Mouse (Mus musculus) heart, adult 11 months (tissue): ENCODE data around the gene Gnmt.

Experiments used
- DNase-seq: peaks from one replicate; pipeline ENCODE4 v3.0.0; 2022

The Gnmt gene

DNA sequence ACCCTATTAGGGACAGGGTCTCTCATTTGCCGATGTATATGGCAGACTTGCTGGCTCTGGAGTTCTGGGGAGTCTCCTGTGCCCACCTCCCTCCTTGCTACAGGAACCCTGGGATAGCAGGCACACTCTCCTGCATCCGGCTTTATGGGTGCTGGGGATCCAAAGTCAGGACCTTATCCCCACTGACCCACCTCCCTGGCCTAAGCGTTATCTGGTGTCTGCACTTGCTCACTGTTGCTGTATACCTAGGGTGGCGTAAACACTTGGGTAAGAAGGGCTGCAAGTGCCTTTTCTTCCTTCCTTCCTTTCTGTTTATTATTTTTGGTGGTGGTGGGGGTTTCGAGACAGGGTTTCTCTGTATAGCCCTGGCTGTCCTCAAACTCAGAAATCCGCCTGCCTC, 12.3 kb upstream of the Gnmt start:
- DNase-seq, result no peak

- DNase-seq, result no peak
Observed at GRCm38 (mm10) chr17:46736160-46736559, 7.2 kb upstream of the Gnmt start.

- DNase-seq, result no peak
Observed at GRCm38 (mm10) chr17:46735287-46735686, 6.3 kb upstream of the Gnmt start.

GRCm38 (mm10) chr17:46734055-46734454, 5.1 kb upstream of the Gnmt start:
- DNase-seq, result no peak

DNA sequence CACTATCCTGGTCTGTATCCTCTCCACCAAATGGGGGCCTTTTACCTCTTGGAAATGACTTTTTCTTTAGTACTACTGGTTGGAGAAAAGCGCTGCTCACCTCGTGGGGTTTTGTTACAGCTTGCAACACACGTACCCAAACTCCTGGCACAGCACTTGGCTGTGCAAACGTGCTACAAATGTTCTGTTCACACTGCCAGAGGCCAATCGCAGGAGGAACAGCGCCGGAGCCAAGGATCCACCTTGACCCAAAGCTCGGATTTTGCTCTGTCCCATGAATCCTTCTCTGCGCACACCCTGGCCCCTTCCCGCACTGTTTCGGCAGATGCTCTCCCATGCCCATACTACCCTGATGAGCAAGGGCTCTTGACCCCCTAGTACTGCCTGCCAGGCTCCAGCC, 472 bp downstream of the Gnmt start:
- no peak for DNase-seq

DNA sequence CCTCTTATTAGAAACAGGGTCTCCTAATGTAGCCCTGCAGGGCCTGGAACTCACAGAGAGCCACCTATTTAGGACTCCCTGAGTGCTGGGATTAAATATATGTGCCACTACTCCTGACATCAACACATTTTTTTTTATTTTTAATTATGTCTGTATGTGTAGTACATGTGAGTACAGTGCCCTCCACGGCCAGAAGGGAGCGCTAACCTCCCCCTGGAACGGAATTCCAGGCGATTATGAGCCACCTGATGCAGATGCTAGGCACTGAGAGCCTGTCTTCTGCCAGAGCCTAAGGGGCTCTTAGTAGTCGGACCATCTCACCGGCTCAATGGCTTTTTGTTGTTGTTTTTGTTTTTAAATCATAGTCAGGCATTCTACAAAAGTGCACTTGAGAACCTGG, 947 bp downstream of the Gnmt start:
- DNase-seq, result no peak

DNA sequence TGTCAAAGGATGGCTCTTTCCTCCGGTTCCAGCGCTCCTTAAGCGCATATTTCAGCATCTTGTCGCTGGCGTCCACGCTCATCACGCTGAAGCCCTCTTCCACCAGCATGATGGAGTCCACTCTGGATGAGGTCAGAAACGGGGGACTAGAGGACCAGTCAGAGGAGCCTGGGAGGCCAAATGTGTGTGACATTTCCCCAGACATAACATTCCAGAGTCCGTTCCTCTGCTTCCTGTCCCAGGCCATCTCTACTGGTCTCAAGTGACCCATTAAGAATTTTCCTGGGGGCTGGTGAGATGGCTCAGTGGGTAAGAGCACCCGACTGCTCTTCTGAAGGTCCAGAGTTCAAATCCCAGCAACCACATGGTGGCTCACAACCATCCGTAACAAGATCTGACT, 1.7 kb downstream of the Gnmt start:
- no peak for DNase-seq

DNA sequence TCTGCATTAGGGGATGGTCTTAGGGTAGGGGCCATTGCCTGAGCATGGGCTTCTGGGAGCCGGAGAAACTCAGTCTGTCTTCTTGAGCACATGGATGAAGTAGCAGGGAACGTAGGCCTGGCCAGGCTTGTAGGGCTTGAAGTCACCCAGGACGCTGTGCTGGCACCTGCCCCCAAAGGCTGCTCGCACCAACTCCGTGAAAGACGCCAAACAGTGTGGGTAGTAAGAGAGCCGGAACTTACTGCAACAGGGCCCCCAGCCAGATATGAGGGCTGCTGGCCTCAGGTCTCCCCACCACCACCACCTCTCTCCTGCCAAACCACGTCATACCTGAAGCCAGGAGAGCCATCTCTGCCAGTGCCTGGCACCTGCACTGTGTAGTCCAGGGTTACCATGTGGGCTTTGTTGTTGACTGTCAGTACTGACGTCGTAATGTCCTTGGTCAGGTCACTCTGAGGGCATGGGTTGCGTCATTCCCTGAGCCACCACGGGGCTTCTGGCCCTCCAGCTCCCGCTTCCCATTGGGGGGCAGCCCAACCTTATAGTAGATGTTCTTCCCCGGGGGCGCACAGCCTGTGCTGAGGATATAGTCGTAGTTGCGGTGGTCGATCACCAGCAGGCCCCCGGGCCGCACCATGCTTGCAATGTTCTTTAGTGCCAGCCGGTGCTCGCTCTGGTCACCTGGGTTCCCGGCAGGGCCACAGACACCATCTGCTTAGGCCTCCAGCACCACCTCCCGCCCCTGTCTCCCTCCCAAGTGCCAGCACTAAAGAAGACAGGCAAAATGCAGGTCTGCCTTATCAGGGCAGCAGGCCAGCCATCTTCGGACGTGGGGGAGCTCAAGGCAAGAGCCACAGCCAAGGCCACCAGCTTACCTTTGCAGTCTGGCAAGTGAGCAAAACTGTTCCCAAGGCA, 3.0 kb downstream of the Gnmt start:
- DNase-seq, result no peak

DNA sequence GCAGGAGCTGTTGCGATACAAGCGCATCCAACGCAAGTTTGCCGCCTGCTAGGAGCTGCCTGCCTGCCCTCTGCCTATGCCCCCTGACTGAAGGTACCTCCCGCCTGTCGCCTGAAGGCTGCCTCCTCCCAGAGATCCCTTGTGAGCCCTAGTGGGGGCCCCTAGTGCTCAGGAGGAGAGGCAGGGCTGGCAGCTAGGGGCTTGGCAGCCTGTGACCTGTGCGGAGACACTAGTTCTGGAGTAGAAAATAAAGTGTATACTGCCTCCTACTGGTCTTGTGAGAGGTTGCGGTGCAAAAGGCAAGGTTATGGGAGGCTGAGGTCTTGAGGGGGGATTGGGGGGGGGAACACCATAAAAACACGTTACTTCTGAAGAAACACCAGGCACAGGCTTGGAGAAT, 3.7 kb downstream of the Gnmt start:
- peak; percentile 90 for DNase-seq

GRCm38 (mm10) chr17:46724477-46725084, 4.4 kb downstream of the Gnmt start:
- DNase-seq, result peak; percentile 89

- peak; percentile 77 for DNase-seq
Observed at GRCm38 (mm10) chr17:46721077-46721476, 7.9 kb downstream of the Gnmt start.

DNA sequence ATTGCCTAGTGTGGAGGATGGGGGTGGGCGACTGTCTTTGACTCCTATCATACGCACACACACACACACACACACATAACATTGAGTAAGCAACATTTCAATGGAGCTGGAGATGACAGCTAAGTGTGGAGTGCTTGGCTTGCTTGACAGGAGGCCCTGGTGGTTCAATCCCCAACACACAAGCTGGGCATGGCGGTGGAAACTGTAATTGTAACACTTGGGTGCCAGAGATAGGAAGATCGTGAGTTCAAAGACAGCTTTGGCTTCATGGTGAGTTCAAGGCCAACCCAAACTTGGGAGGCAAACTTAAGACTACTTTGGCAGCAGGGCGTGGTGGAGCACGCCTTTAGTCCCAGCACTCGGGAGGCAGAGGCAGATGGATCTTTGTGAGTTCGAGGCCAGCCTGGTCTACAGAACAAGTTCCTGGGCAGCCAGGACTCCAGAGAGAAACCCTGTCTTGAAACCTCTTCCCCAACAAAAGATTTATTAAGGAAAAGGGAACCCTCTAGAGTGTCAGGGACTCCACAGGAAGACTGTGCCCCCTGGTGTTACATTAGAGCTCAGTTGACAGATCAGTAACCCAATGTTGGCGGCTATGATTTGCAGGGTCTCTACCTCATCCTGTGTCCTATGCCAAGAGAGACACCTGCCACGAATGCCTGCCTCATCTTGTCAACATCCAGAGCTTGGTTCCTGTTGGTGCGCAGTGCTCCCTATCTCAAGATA, 14.0 kb downstream of the Gnmt start:
- DNase-seq, result peak; percentile 86

DNA sequence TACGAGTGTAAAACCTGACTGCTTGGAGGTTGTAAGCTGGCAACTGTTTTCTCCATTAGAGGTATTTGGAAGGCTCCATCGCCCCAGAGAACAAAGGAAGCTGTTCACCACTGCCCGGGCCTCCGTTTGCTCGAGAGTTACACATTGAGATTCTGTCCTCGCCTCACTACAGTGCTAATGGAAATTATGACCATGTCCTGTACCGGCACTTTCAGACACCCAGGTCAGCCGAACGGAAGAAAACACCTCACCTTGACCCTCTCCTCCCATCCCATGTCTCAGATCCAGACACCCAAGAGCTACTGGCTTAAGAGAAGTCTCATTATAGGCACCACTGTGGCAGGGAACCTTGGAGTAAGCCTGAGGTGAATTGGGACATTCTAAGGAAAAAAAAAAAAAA, 15.1 kb downstream of the Gnmt start:
- DNase-seq, result no peak

GRCm38 (mm10) chr17:46712442-46712841, 16.5 kb downstream of the Gnmt start:
- DNase-seq, result no peak

DNA sequence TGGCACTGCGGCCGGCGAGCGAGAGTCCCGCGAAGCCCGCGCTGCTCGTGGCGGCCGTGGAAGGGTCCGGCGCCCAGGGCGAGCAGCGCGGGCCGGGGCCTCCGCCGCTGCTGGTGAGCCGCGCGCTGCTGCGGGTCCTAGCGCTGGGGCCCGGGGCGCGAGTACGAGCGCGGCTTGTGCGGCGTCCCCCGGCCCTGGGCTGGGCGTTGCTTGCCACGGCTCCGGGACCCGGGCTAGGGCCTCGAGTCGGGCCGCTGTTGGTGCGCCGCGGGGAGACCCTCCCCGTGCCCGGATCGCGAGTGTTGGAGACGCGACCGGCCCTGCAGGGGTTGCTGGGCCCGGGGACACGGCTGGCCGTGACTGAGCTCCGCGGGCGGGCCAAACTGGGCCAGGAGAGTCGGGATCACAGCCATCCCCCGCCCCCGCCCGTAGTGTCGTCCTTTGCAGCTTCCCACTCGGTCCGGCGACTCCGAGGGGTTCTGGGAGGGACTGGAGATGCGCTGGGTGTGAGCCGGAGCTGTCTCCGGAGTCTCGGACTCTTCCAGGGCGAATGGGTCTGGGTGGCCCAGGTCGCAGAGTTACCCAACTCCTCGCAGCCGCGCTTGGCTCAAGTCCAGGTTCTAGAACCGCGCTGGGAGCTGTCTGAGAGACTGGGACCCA, 17.2 kb downstream of the Gnmt start:
- peak; percentile 92 for DNase-seq

- DNase-seq, result peak; percentile 99
Observed at GRCm38 (mm10) chr17:46710959-46711597, 17.9 kb downstream of the Gnmt start, which contains the start of gene Pex6. TSS of gene Pex6 (plus strand) at chr17:46711463.

- DNase-seq, result peak; percentile 90
Observed at GRCm38 (mm10) chr17:46706375-46707089, 22.4 kb downstream of the Gnmt start.

DNA sequence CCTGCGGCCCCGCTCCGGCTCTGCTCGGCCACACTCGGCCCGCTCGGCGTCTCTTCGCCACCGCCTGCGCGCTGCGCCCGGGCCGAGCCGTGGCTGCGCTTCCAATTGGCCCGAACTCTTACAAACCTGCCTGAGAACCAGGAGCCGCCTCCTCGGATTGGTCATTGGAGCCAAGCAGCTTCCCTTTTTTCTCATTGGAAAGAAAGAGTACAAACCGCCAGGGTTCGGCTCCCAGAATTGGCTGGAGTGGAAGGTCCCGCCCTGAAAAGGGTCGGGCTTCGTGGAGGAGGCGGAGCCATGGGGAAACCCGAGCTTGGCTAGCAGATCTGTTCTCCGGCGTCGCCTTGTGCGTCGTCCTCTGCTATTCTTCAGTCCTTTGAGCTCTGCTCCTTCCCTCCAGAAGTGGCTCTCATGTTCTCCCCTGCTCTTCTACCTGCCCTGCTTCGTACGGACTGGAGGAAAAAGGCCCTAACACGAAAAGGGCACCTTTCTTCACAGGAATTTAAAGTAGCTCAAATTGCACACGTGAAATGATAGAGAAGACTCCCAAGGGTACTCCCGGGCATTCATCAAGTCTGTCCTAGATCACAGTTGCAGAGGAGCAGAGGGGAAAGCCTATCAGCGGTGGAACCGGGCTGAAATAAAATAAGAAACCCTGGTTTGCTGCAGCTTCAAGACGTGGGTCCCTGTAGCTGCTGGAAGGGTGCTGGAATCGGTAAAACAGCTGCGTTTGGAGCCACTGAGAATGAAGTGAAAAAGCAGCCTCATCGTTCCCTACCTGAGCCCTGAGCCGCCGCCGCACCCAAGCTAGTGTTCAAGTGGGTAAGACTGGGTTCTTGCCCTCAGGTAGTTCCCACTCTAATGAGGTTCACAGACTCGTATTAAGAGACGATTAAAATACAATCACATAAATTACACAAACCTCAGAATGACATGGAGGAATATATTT, 23.8 kb downstream of the Gnmt start, which contains the start of gene Ppp2r5d:
Gene Ppp2r5d (minus strand): TSS at position 225 of the 949 bp plus-strand sequence.
- peak; percentile 100 for DNase-seq

DNA sequence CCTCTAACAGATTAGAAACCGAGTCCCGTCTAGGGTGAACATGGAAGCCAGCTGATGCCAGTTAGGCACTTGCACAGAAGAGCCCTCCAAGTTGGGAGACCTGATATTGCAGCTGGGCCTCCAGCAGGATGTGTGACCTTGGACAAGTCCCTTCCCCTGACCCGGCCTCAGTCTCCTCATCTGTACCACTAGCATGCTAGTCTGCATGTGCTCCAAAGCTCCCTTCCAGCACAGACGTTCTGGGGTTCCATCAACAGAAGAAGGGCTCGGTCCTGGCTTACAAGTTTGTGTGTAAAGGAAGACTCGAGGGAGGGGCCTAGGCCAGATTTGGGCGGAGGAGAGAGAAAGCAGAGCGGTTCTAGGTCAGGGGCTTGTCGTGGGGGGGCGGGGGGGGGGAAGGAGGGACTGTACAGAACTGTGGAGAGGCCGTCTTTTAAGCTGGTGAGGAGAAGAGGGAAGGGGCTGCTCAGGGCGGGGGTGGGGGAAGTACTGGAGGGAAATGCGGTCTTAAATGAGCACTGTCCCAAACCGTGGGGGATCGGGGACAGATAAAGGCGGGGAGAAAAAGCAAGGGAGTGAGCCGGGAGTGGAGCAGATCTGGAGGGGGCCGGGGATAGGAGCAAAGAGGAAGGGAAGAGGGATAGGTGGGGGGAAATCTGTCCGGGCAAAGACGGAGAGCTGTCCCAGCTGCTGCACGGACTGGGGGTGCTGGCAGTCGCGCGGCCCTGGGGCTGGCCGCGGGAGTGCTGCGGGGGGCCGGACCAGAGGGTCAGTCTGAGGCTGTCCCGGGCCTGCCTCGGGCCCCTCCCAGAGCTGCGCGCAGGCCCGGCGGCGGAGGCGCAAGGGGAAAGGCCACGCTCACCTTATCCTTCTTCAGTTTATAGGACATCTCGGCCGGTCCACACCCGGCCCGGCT, 24.7 kb downstream of the Gnmt start:
- peak; percentile 93 for DNase-seq
